Mouse (Mus musculus) MEL (cell line): Measurements from ENCODE around the gene Auts2. TPM values are rescaled to one million over a fixed set of nuclear protein-coding genes. Genes with fewer than 3 reads are reported as not detected.

Experiments
- DNase-seq: peaks from one replicate; pipeline ENCODE4 v3.0.0; 2011; ENCODE audit warnings: low read depth, low spot score
- H3K27ac ChIP-seq: 2 replicates; pipeline ENCODE4 v1.5.1; 2012; ENCODE audit warnings: low read depth, mild to moderate bottlenecking, control low read depth, low read length, moderate library complexity; ENCODE audit not compliant: control insufficient read depth
- H3K27me3 ChIP-seq, 2 experiments: fragments of 150-350 bp in 1 of 2; sonication (generic) in 1 of 2; 2 replicates each; pipeline ENCODE4 v1.6.1; 2012; ENCODE audit warnings: low read length in 2 of 2, mild to moderate bottlenecking in 2 of 2, improper control_type of control experiment in 1 of 2, moderate library complexity in 1 of 2; ENCODE audit not compliant: insufficient read depth in 2 of 2, control insufficient read depth in 1 of 2
- H3K36me3 ChIP-seq, 2 experiments: 2 replicates each; pipeline ENCODE4 v1.6.1; 2012 to 2014; ENCODE audit warnings: low read length in 2 of 2, improper control_type of control experiment in 1 of 2, inconsistent platforms in 1 of 2, mild to moderate bottlenecking in 1 of 2; ENCODE audit not compliant: insufficient read depth in 2 of 2, control insufficient read depth in 1 of 2
- H3K4me1 ChIP-seq, 2 experiments: fragments of 150-350 bp in 1 of 2; sonication (generic) in 1 of 2; 2 replicates each; pipeline ENCODE4 v1.6.1; 2012; ENCODE audit warnings: low read length in 2 of 2, improper control_type of control experiment in 1 of 2, mild to moderate bottlenecking in 1 of 2; ENCODE audit not compliant: insufficient read depth in 2 of 2, control insufficient read depth in 1 of 2
- H3K4me3 ChIP-seq, 2 experiments: fragments of 150-350 bp in 1 of 2; sonication (generic) in 1 of 2; 2 replicates each; pipeline ENCODE4 v1.5.1; 2012; ENCODE audit warnings: low read depth in 2 of 2, low read length in 2 of 2, mild to moderate bottlenecking in 2 of 2, moderate library complexity in 2 of 2, control low read depth in 1 of 2, improper control_type of control experiment in 1 of 2; ENCODE audit not compliant: control insufficient read depth in 1 of 2, insufficient read depth in 1 of 2
- H3K79me2 ChIP-seq: 2 replicates; pipeline ENCODE4 v1.6.1; 2012; ENCODE audit warnings: mild to moderate bottlenecking, low read length, moderate library complexity; ENCODE audit not compliant: control insufficient read depth, poor library complexity, insufficient read depth
- H3K9ac ChIP-seq: 2 replicates; pipeline ENCODE4 v1.6.1; 2012; ENCODE audit warnings: low read depth, mild to moderate bottlenecking, control low read depth, low read length, moderate library complexity; ENCODE audit not compliant: control insufficient read depth, poor library complexity, severe bottlenecking
- H3K9me3 ChIP-seq: fragments of 150-350 bp; sonication (generic); replicated peaks from 2 replicates; pipeline ENCODE4 v1.6.1; 2012; ENCODE audit warnings: mild to moderate bottlenecking, low read length, improper control_type of control experiment, moderate library complexity; ENCODE audit not compliant: insufficient read depth
- BHLHE40 ChIP-seq: IDR thresholded peaks from 2 replicates; pipeline ENCODE4 v1.6.1; 2012; ENCODE audit warnings: low read depth, mild to moderate bottlenecking, inconsistent platforms, low read length, improper control_type of control experiment, borderline replicate concordance
- CHD1 ChIP-seq: IDR thresholded peaks from 2 replicates; pipeline ENCODE4 v1.6.1; 2012; ENCODE audit warnings: low read depth, mild to moderate bottlenecking, inconsistent platforms, low read length, improper control_type of control experiment
- CHD2 ChIP-seq: IDR thresholded peaks from 2 replicates; pipeline ENCODE4 v1.6.1; 2011; ENCODE audit warnings: low read length, improper control_type of control experiment
- EP300 ChIP-seq, 2 experiments: IDR thresholded peaks; 2 replicates each; pipeline ENCODE4 v1.6.1; 2011; ENCODE audit warnings: improper control_type of control experiment in 2 of 2, low read length in 2 of 2, low read depth in 1 of 2, mild to moderate bottlenecking in 1 of 2
- ETS1 ChIP-seq: IDR thresholded peaks from 2 replicates; pipeline ENCODE4 v1.6.1; 2012; ENCODE audit warnings: low read depth, mild to moderate bottlenecking, inconsistent platforms, low read length, improper control_type of control experiment, moderate library complexity
- GATA1 ChIP-seq: IDR thresholded peaks from 2 replicates; pipeline ENCODE4 v1.6.1; 2011; ENCODE audit warnings: low read depth, low read length, improper control_type of control experiment
- MAX ChIP-seq: IDR thresholded peaks from 2 replicates; pipeline ENCODE4 v1.6.1; 2011; ENCODE audit warnings: low read length, improper control_type of control experiment
- MEF2A ChIP-seq: IDR thresholded peaks from 2 replicates; pipeline ENCODE4 v1.6.1; 2014; ENCODE audit warnings: low read depth, mild to moderate bottlenecking, inconsistent platforms, low read length, improper control_type of control experiment; ENCODE audit not compliant: poor library complexity, insufficient replicate concordance, severe bottlenecking; ENCODE audit errors: extremely low read depth
- MXI1 ChIP-seq: IDR thresholded peaks from 2 replicates; pipeline ENCODE4 v1.6.1; 2011; ENCODE audit warnings: mild to moderate bottlenecking, low read depth, low read length, improper control_type of control experiment
- MYC ChIP-seq: IDR thresholded peaks from 2 replicates; pipeline ENCODE4 v1.6.1; 2011; ENCODE audit warnings: low read depth, mild to moderate bottlenecking, low read length, improper control_type of control experiment, moderate library complexity
- NELFE ChIP-seq: IDR thresholded peaks from 2 replicates; pipeline ENCODE4 v1.6.1; 2011; ENCODE audit warnings: low read depth, low read length, improper control_type of control experiment
- NRF1 ChIP-seq: IDR thresholded peaks from 2 replicates; pipeline ENCODE4 v1.6.1; 2014; ENCODE audit warnings: low read depth, mild to moderate bottlenecking, inconsistent platforms, low read length, improper control_type of control experiment, moderate library complexity; ENCODE audit not compliant: poor library complexity, insufficient read depth, severe bottlenecking
- POLR2AphosphoS2 ChIP-seq: IDR thresholded peaks from 2 replicates; pipeline ENCODE4 v1.6.1; 2011; ENCODE audit warnings: low read length, improper control_type of control experiment
- RCOR1 ChIP-seq: IDR thresholded peaks from 2 replicates; pipeline ENCODE4 v1.6.1; 2012; ENCODE audit warnings: low read depth, mild to moderate bottlenecking, inconsistent platforms, low read length, improper control_type of control experiment
- SIN3A ChIP-seq: IDR thresholded peaks from 2 replicates; pipeline ENCODE4 v1.6.1; 2012; ENCODE audit warnings: low read length, improper control_type of control experiment, inconsistent platforms
- TAL1 ChIP-seq: IDR thresholded peaks from 2 replicates; pipeline ENCODE4 v1.6.1; 2012; ENCODE audit warnings: mild to moderate bottlenecking, inconsistent platforms, low read length, moderate library complexity, mixed read lengths
- TCF12 ChIP-seq: IDR thresholded peaks from 2 replicates; pipeline ENCODE4 v1.6.1; 2014; ENCODE audit warnings: low read depth, mild to moderate bottlenecking, inconsistent platforms, low read length, improper control_type of control experiment, moderate library complexity
- UBTF ChIP-seq: IDR thresholded peaks from 2 replicates; pipeline ENCODE4 v1.6.1; 2012; ENCODE audit warnings: low read depth, mild to moderate bottlenecking, inconsistent platforms, low read length, improper control_type of control experiment, moderate library complexity, borderline replicate concordance; ENCODE audit not compliant: insufficient read depth
- USF2 ChIP-seq, 2 experiments: IDR thresholded peaks; 2 replicates each; pipeline ENCODE4 v1.6.1; 2011 to 2012; ENCODE audit warnings: improper control_type of control experiment in 2 of 2, low read length in 2 of 2, borderline replicate concordance in 1 of 2, inconsistent platforms in 1 of 2, low read depth in 1 of 2, mild to moderate bottlenecking in 1 of 2; ENCODE audit not compliant: insufficient read depth in 1 of 2
- ZMIZ1 ChIP-seq: IDR thresholded peaks from 2 replicates; pipeline ENCODE4 v1.6.1; 2012; ENCODE audit warnings: low read depth, mild to moderate bottlenecking, inconsistent platforms, low read length, improper control_type of control experiment, moderate library complexity
- polyA plus RNA-seq, 2 experiments: library from polyadenylated mRNA; stranded (reverse) in 1 of 2; unstranded in 1 of 2; fragments of >175 nt in 1 of 2; fragments of >200 nt in 1 of 2; gene quantifications; 2 replicates each; pipeline versions ENCODE4 v1.2.1 to v1.2.4; 2012; ENCODE audit warnings: low replicate concordance in 2 of 2, low read depth in 1 of 2; ENCODE audit not compliant: insufficient read length in 2 of 2, insufficient read depth in 1 of 2, missing spikeins in 1 of 2
- total RNA-seq: library from RNA; depleted of rRNA; stranded (reverse); fragments of 300-350 nt; gene quantifications from 2 replicates; pipeline ENCODE4 v1.2.3, GENCODE M21; 2012

Auts2 gene
- total and polyA plus RNA-seq, 3 experiments, result not detected

GRCm38 (mm10) chr5:131526666-131527065 is 1016.5 kb downstream of the Auts2 start:
- H3K79me2 ChIP-seq, result no peaks in the 10 kb centered on the region
- H3K27ac ChIP-seq, result no peak overlapping the region
- H3K36me3 ChIP-seq, result no peaks in the 10 kb centered on the region
- no peak for DNase-seq
- TF ChIP-seq NRF1, result no peak
- TF ChIP-seq UBTF, result no peak
- no peak for TF ChIP-seq CHD1
- no peak for TF ChIP-seq USF2 (IDR thresholded peaks at IDR 0.05; ENCODE audit: borderline replicate concordance in 1 of 2, insufficient read depth in 1 of 2, low read depth in 1 of 2, low read length in 2 of 2)
- TF ChIP-seq POLR2AphosphoS2, result no peak
- no peak for TF ChIP-seq MXI1
- TF ChIP-seq RCOR1, result no peak
- TF ChIP-seq MYC, result no peak
- no peak for TF ChIP-seq BHLHE40
- TF ChIP-seq EP300 (IDR thresholded peaks at IDR 0.05; ENCODE audit: low read depth in 1 of 2, low read length in 2 of 2), result no peak
- TF ChIP-seq ETS1, result no peak
- no peak for TF ChIP-seq GATA1
- no peak for TF ChIP-seq MAX
- TF ChIP-seq SIN3A, result no peak
- TF ChIP-seq NELFE, result no peak
- no peak for TF ChIP-seq MEF2A
- TF ChIP-seq TCF12, result no peak
- TF ChIP-seq CHD2, result no peak
- no peak for TF ChIP-seq TAL1
- no peak for TF ChIP-seq ZMIZ1
- no peaks in the 10 kb centered on the region for H3K9me3 ChIP-seq
- no peaks in the 10 kb centered on the region for H3K4me1 ChIP-seq
- no peaks in the 10 kb centered on the region for H3K27me3 ChIP-seq
- H3K9ac ChIP-seq, result no peak overlapping the region
- H3K4me3 ChIP-seq, result no peak overlapping the region

- H3K79me2 ChIP-seq, result no peaks in the 10 kb centered on the region
- DNase-seq, result no peak
- no peaks in the 10 kb centered on the region for H3K4me1 ChIP-seq
- TF ChIP-seq MYC, result no peak
- TF ChIP-seq CHD1, result no peak
- TF ChIP-seq ETS1, result no peak
- TF ChIP-seq, all 39 proteins: peak for 0
- Histone ChIP-seq H3K27me3 (no peaks in the 10 kb centered on the region), H3K4me3 (no peak overlapping the region), H3K9ac (no peak overlapping the region), H3K27ac (no peak overlapping the region), H3K36me3 (no peaks in the 10 kb centered on the region), H3K9me3 (no peaks in the 10 kb centered on the region)
Observed at GRCm38 (mm10) chr5:131524900-131525465, 1018.2 kb downstream of the Auts2 start.
